Mouse (Mus musculus) lung, postnatal 14 days (tissue): Measurements from ENCODE around the gene Serpina5.

Experiments used
- DNase-seq: peaks from one replicate; pipeline ENCODE4 v3.0.0; 2021

Serpina5 gene

DNA sequence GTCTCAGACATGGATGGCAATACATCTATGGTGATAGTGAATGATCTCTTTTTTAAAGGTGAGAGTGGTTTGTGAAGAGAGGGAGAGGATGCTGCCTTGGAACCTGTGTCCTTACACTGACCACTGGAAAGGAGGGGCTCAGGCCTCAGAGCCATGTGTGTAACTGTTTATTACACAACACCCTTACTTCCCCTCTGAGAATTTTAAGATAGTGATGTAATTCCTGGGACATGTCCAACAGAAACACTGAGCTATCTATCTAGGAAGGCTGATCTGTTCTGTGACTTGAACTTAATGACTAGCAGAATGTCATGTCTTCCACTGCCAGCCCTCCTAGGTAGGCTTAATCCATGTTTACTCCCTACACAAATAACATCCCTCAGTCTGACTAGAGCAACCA lies 30.1 kb downstream of the Serpina5 start:
- DNase-seq = no peak

DNA sequence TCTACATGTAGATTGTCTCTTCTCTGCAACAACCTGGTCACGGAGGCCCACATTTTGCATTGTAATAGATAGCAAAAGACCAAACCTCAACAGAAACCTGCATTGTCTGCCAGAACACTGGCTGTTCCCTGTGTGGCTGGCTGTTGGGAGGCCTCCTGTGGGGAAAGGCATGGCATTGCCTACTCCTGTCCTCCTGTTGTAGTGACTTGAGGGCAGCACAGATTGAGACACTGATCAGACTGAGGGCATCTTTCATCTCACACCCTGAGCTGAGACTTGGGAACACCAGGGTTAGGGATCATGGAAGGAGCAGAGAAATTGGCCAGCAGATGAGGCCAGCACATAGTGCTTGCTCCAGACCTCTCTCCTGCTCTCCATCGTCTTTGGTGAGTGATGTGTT lies 37.3 kb downstream of the Serpina5 start:
- no peak for DNase-seq

DNA sequence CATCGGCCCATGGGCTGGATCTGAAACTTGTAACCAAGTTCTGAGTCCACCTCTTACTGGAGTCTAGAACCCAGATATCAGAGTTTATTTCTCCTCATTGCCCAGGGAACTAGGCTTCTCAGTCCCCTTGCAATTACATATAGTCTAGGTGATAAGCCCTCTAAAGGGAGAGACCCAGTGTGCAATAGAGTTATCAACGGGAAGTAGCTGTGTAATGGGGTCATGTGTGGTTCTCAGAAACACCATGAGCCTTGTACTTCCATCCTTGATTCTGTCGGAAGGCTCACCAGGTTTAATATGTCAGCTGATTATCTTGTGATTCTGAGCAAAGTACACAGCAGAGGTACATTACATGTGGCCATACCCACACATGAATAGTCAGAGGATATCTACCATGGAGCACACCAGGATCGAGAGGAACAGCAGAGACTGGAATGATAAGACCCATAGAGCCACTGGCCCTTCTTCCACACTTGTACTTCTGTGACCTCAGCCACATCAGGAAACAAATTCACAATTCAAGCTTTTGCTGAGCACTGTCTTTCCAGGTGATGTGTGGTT lies 39.7 kb downstream of the Serpina5 start:
- DNase-seq = no peak

DNA sequence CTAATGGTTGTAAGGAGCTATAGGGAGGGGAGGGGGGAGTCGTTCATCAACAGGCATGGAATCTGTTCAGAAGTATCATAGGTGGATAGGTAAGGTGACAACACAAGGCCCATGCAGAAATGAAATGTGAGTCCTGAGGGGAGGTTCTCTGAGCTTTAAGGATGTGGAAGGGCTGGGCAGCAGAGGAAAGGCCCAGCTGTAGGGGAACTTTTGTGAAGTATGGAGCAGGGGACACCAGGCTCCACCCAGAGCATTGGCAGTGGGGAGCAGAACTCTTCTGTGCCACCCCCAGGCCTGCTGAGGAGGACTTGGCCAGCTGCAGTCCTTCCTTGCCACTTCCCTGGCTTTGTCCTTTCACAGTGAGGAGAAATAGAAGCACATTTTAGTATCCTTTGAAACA lies 40.6 kb downstream of the Serpina5 start:
- DNase-seq = no peak

DNA sequence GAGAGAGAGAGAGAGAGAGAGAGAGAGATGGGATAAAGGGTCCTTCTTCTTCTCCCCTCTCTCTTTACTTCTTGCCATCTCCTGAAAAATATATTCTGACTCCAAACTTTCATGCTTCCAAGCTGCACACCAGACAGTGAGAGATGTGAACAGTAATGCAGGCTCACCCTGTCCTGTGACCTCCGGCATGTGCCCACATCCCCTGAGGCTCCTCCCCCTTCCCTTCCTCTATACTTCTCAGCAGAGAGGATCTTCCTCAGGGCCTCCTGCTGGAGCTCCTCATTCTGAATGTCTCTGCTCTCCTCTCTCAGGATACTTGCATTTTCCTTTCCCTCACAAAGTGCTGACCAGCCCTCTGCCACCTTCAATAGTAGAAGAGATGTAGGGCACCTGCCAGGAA lies 41.5 kb downstream of the Serpina5 start:
- DNase-seq = no peak

DNA sequence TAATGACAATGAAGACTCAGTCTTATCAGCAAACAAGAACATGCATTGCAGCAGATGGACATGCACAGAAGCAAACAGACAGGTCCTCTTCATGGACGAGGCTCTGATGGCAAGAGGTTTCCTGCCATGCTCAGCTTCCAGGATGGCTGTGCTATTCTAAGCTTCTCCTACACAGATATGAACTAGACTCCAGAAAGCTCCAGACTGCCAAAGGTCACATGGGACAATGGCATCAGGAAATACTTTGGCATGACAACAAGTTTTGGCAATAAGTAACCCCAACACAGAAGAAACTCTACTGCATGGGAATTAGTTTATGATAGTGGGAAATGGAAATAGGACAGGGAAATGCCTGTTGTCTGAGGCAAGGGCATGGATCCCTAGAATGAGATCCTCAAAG lies 42.4 kb downstream of the Serpina5 start:
- no peak for DNase-seq

DNA sequence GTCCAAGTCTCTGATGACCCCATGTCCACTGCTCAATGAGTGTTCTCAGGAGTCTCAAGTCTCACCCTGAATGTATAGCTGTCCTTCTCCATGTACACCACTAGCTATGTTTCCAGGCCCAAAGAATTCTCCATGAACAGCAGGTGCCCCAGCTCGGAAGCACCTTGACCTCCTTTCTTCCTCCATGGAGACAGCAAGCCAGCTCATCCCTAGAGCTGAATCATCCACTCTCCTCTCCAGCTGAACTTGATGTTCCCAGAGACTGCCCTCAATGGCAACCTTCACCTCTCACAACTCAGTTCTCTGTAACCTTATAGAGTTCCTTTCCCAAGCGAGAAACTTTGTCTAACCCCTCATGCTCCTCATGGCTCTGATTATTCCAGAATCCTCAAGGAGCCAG lies 44.7 kb downstream of the Serpina5 start:
- DNase-seq = no peak

DNA sequence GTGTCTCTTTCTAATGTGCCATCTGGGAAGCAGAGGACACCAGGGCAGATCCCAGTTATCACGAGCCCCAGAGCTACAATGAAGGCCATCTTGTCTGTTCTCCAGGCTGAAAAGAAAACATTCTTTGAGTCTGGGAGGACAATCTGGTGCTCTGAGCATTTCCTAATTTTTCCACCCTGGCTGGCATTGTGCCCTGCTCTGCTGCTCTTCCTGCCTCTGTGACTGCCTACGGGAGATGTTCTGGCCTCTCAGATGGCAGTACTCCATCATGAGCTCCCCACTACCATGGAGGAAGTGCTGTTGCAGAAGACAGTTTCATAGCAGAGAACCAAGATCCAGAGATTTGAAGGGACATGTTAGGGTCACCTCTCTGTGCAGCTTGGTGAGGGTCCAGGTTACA lies 51.1 kb downstream of the Serpina5 start:
- DNase-seq = peak; percentile 44

DNA sequence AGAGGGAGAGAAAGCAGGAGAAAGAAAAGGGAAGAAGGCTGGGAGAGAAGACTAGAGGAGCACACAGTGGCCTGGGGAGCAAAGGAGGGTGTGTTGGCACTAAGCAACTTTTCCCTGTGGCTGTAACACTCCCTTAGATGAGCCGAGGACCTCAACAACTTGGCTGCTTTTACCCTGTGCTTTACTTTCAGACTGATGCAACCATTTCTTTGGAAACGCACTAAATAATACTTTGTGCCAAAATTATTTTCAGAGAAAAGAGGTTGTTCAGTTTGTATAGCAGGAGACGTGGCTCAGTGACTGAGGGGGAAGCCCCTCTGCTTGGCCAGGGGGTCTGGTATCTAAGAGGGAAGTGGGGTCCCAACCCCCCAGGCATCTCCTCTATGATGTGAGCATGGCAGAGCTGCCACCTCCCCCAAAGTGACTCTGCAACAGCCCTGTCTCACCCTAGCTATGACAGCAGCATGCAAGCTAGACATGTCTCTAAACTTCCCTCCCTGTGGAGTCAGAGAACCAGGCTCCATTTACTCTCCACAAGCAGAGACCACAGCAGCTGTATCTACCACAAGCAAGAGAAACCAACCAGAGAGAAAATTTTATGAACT lies 52.2 kb downstream of the Serpina5 start:
- no peak for DNase-seq

DNA sequence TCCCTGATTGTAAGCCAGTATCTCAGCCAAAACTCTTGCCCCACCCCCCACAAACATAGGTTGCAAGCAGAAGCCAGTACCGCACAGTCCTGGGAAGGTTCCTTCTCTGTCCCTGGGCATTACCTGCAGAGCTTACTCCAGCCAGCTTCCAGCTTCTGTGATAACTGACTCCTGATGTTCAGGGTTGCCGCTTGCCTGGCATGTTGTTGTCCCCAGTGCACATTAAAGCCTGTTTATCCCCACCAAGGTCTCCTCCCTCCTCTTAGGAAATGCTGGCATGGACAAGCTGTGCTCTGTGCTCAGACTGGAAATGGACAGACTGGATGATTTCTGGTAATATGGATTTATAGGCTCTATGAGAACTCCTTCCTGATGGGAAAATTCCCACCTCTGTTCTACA lies 52.7 kb downstream of the Serpina5 start, which contains the start of gene Serpina3c:
TSS of gene Serpina3c (minus strand) at position 215 of the 400 bp plus-strand sequence.
- DNase-seq = no peak
